Comparison of ENCODE assay signal across 20 mouse cellular contexts in the genomic region with DNA sequence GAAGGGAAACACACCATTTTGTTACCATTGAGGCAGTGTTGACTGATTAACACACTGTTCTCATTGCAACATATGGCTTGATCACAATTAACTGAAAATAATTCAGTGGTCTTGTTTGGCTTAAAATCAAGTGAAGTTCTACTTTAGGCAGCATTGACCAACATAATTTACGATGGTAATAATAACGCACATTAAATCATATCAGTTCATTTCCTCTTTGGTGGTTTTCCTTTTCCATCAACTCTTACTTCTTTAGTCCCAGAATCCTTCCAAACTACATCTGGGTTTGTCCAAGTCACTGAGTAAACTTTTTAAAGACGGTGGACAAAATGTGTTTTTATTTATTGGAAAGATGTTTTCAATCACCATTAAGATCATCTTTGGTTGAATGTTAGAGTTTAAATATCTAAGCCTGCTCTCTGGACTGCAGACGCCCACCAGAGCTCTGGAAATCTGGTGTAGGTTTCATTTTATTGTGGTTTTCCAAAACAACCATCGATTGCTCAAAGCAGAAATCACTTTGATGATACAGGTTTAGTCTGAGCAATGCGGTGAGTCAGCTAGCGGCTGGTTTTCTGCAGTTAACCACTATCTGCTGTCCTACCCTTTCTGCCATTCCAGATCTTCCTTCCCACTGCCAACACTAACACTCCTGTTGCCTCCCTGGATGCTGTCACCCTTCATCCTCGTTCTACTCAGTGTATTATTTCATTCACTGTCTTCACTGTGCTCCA.
DNase-seq lines count a peak whose midpoint lies in the region; ATAC-seq lines count a peak whose summit lies in the region.
"Had no signal": no experiment of that assay in that cellular context is flagged by ENCODE, and none has a peak within 500 bp of the region (broad histone marks: within the 10 kb centered on the region; RNA-seq: fewer than 3 reads in every experiment).

No protein-coding gene starts in this region.

- no peaks in the 10 kb centered on the region for H3K27me3 ChIP-seq in embryonic facial prominence, embryonic 11.5 days (ENCODE audit: control insufficient read depth, insufficient read depth, low read length)
- no peaks in the 10 kb centered on the region for H3K27me3 ChIP-seq in embryonic facial prominence, embryonic 10.5 days (replicated peaks; ENCODE audit: low read depth, poor library complexity, severe bottlenecking)
- H3K27me3 ChIP-seq in embryonic facial prominence, embryonic 13.5 days: no peaks in the 10 kb centered on the region
- H3K27me3 ChIP-seq: CH12.LX; forebrain, embryonic 15.5 days; heart, embryonic 15.5 days; hindbrain, embryonic 13.5 days had no signal

- no peaks in the 10 kb centered on the region for H3K9me3 ChIP-seq in embryonic facial prominence, embryonic 11.5 days (replicated peaks; ENCODE audit: control insufficient read depth, low read length)
- H3K9me3 ChIP-seq in embryonic facial prominence, embryonic 10.5 days: no peaks in the 10 kb centered on the region
- H3K9me3 ChIP-seq in embryonic facial prominence, embryonic 13.5 days: no peaks in the 10 kb centered on the region
- H3K9me3 ChIP-seq: forebrain, embryonic 15.5 days; heart, embryonic 15.5 days; hindbrain, embryonic 13.5 days had no signal

- H3K36me3 ChIP-seq in embryonic facial prominence, embryonic 11.5 days (replicated peaks; ENCODE audit: control insufficient read depth, insufficient read depth, low read depth, low read length): no peaks in the 10 kb centered on the region
- H3K36me3 ChIP-seq in embryonic facial prominence, embryonic 10.5 days (replicated peaks): no peaks in the 10 kb centered on the region
- no peaks in the 10 kb centered on the region for H3K36me3 ChIP-seq in embryonic facial prominence, embryonic 13.5 days
- H3K36me3 ChIP-seq: forebrain, embryonic 15.5 days; heart, embryonic 15.5 days; hindbrain, embryonic 13.5 days had no signal

- H3K27ac ChIP-seq in embryonic facial prominence, embryonic 11.5 days (replicated peaks; ENCODE audit: low read depth, low read length): no peak overlapping the region
- H3K27ac ChIP-seq in embryonic facial prominence, embryonic 10.5 days (replicated peaks): no peak overlapping the region
- H3K27ac ChIP-seq in embryonic facial prominence, embryonic 13.5 days: no peak overlapping the region
- H3K27ac ChIP-seq: forebrain, embryonic 15.5 days; heart, adult 2 months; heart, embryonic 15.5 days; hindbrain, embryonic 13.5 days; hindbrain, postnatal 0 days had no signal

- H3K4me3 ChIP-seq in embryonic facial prominence, embryonic 11.5 days (ENCODE audit: low read depth, low read length): no peak overlapping the region
- no peak overlapping the region for H3K4me3 ChIP-seq in embryonic facial prominence, embryonic 10.5 days
- no peak overlapping the region for H3K4me3 ChIP-seq in embryonic facial prominence, embryonic 13.5 days
- H3K4me3 ChIP-seq: forebrain, embryonic 15.5 days; heart, adult 2 months; heart, embryonic 15.5 days; hindbrain, embryonic 13.5 days had no signal

- DNase-seq in embryonic facial prominence, embryonic 11.5 days (ENCODE audit: low spot score): peak; percentile 47
- DNase-seq in embryonic facial prominence, embryonic 10.5 days (ENCODE audit: low spot score): no peak
- DNase-seq in layer of hippocampus, adult 9-11 months: peak; percentile 13
- DNase-seq in layer of hippocampus, adult 8-10 months (ENCODE audit: low spot score in 2 of 2): no peak
- no peak for DNase-seq in neural tube, embryonic 10.5 days (ENCODE audit: extremely low spot score, low spot score)
- no peak for DNase-seq in cerebellum, postnatal 14 days
- DNase-seq: adrenal gland, adult 8-10 months; cerebellum, adult 11 months; cerebellum, adult 8-10 months; cerebellum, postnatal 25 days; gastrocnemius, postnatal 14 days; heart, adult 2 months; heart, postnatal 14 days had no signal

- H3K9ac ChIP-seq in embryonic facial prominence, embryonic 11.5 days (replicated peaks; ENCODE audit: low read length): no peak overlapping the region
- H3K9ac ChIP-seq in embryonic facial prominence, embryonic 13.5 days: no peak overlapping the region
- H3K9ac ChIP-seq: forebrain, embryonic 15.5 days; heart, embryonic 15.5 days; hindbrain, embryonic 13.5 days had no signal

- H3K4me1 ChIP-seq in embryonic facial prominence, embryonic 11.5 days (ENCODE audit: control insufficient read depth, insufficient read depth, low read length): no peaks in the 10 kb centered on the region
- H3K4me1 ChIP-seq in embryonic facial prominence, embryonic 10.5 days: no peaks in the 10 kb centered on the region
- H3K4me1 ChIP-seq in embryonic facial prominence, embryonic 13.5 days: peaks cover 10% of the 10 kb centered on the region
- H3K4me1 ChIP-seq: forebrain, embryonic 15.5 days; heart, embryonic 15.5 days; hindbrain, embryonic 13.5 days had no signal

- WGBS in embryonic facial prominence, embryonic 11.5 days: 63% methylated on average over 8 of the region's 8 CpGs
- WGBS in embryonic facial prominence, embryonic 10.5 days: 77% methylated on average over 8 of the region's 8 CpGs
- 34% methylated on average over 8 of the region's 8 CpGs for WGBS in embryonic facial prominence, embryonic 13.5 days

- H3K4me2 ChIP-seq in embryonic facial prominence, embryonic 11.5 days (ENCODE audit: low read depth, low read length): no peak overlapping the region
- 0 out of 2 replicates have a peak overlapping the region, but pooled peaks have one; percentile 9 for H3K4me2 ChIP-seq in embryonic facial prominence, embryonic 13.5 days
- H3K4me2 ChIP-seq: forebrain, embryonic 15.5 days; heart, embryonic 11.5 days; heart, embryonic 15.5 days; hindbrain, embryonic 13.5 days had no signal

- ATAC-seq in embryonic facial prominence, embryonic 11.5 days (replicated peaks; ENCODE audit: insufficient number of reproducible peaks, low FRiP score, low TSS enrichment, low read depth): no peak
- ATAC-seq in embryonic facial prominence, embryonic 13.5 days (ENCODE audit: insufficient number of reproducible peaks, insufficient read depth, low FRiP score, low TSS enrichment, low read depth): no peak
- ATAC-seq: forebrain, embryonic 15.5 days; hindbrain, postnatal 0 days had no signal

Comparison
In these comparisons a context has a peak if more than half of its experiments do, and no peak if none do; other contexts are left out.
1. DNase-seq: peak in embryonic facial prominence, embryonic 11.5 days (single experiment) and layer of hippocampus, adult 9-11 months (single experiment); none in embryonic facial prominence, embryonic 10.5 days (single experiment), layer of hippocampus, adult 8-10 months (0 of 2), neural tube, embryonic 10.5 days (single experiment) and cerebellum, postnatal 14 days (0 of 2).